Mouse (Mus musculus) heart, adult 2 months (tissue): ENCODE data around the gene Pgap3. TPM values are rescaled to one million over a fixed set of nuclear protein-coding genes. Genes with fewer than 3 reads are reported as not detected.

Experiments
- DNase-seq, 2 experiments: peaks; one replicate each; pipeline ENCODE4 v3.0.0; 2021
- H3K27ac ChIP-seq: fragments of 200-600 bp; 2 replicates; pipeline ENCODE4 v1.8.1; 2022
- H3K27me3 ChIP-seq: fragments of 200-500 bp; 2 replicates; pipeline ENCODE4 v1.6.1; 2012; ENCODE audit warnings: mild to moderate bottlenecking, low read length, inconsistent platforms, mixed read lengths; ENCODE audit not compliant: control insufficient read depth, insufficient read depth
- H3K36me3 ChIP-seq: fragments of 200-500 bp; 2 replicates; pipeline ENCODE4 v1.6.1; 2012; ENCODE audit warnings: low read length, inconsistent platforms; ENCODE audit not compliant: control insufficient read depth, insufficient read depth
- H3K4me1 ChIP-seq: fragments of 200-500 bp; 2 replicates; pipeline ENCODE4 v1.6.1; 2011; ENCODE audit warnings: low read length; ENCODE audit not compliant: control insufficient read depth, insufficient read depth
- H3K4me3 ChIP-seq: fragments of 200-600 bp; 2 replicates; pipeline ENCODE4 v1.8.1; 2022
- H3K79me2 ChIP-seq: fragments of 200-500 bp; replicated peaks from 2 replicates; pipeline ENCODE4 v1.6.1; 2012; ENCODE audit warnings: mild to moderate bottlenecking, inconsistent platforms, low read length, moderate library complexity, mixed read lengths; ENCODE audit not compliant: control insufficient read depth, insufficient read depth
- H3K9ac ChIP-seq: fragments of 200-500 bp; 2 replicates; pipeline ENCODE4 v1.6.1; 2012; ENCODE audit warnings: low read depth, mild to moderate bottlenecking, control low read depth, inconsistent platforms, low read length, mixed read lengths
- CTCF ChIP-seq: fragments of 200-600 bp; IDR thresholded peaks from 2 replicates; pipeline ENCODE4 v1.8.1; 2022; ENCODE audit warnings: antibody characterized with exemption, mild to moderate bottlenecking, moderate library complexity
- EP300 ChIP-seq: fragments of 200-500 bp; IDR thresholded peaks from 2 replicates; pipeline ENCODE4 v1.6.1; 2011; ENCODE audit warnings: low read depth, low read length, control low read depth; ENCODE audit not compliant: insufficient read depth
- POLR2A ChIP-seq: fragments of 200-500 bp; IDR thresholded peaks from 2 replicates; pipeline ENCODE4 v1.6.1; 2011; ENCODE audit warnings: mild to moderate bottlenecking, low read depth, low read length, control low read depth; ENCODE audit not compliant: insufficient read depth
- whole genome bisulfite sequencing: fragments of 180-500 bp; shearing (Covaris S2); methylation state at CpG from one replicate; pipeline ENCODE4 v1.1.7; 2018; 5-methylcytosine and 5-hydroxymethylcytosine counted together
- intact Hi-C: fragments of 180-260 bp; cut with DNase I; formaldehyde crosslinking; loops from one replicate; pipeline ENCODE4 v1.15.1; 2025
- polyA plus RNA-seq: library from polyadenylated mRNA; depleted of rRNA; stranded (reverse); fragments of >200 nt; gene quantifications from 2 replicates; pipeline ENCODE4 v1.2.3, GENCODE M21; 2012
- total RNA-seq, 2 experiments: library from RNA; stranded (reverse); gene quantifications; 2 replicates each; pipeline ENCODE4 v1.2.3; 2021

Gene Pgap3
- total and polyA plus RNA-seq, 3 experiments: 7.7 to 18.8 (median 8.5) TPM

- 31% methylated on average over 9 of the region's 9 CpGs for WGBS
- DNase-seq: no peak
- Histone ChIP-seq H3K79me2 (no peaks in the 10 kb centered on the region), H3K27ac (no peak overlapping the region), H3K36me3 (no peaks in the 10 kb centered on the region), H3K9ac (no peak overlapping the region), H3K4me1 (no peaks in the 10 kb centered on the region; the same call in 1 of the 2 replicates), H3K4me3 (no peak overlapping the region), H3K27me3 (peaks cover 8% of the 10 kb centered on the region)
- TF ChIP-seq EP300 (no peak), POLR2A (no peak), CTCF (no peak)
- intact Hi-C loops: no loop called here
Observed at GRCm38 (mm10) chr11:98346168-98346567, 54.1 kb downstream of the Pgap3 start.

- TF ChIP-seq EP300 (0 out of 2 replicates have a peak, but pooled peaks have one; percentile 15), POLR2A (no peak), CTCF (peak; percentile 88)
- intact Hi-C loops: no loop called here
- peak; percentile 70 to 86 for DNase-seq
- 1% methylated on average over 14 of the region's 14 CpGs for WGBS
- H3K9ac ChIP-seq: no peak overlapping the region
- no peak overlapping the region for H3K4me3 ChIP-seq
- H3K79me2 ChIP-seq: no peaks in the 10 kb centered on the region
- peaks cover 8% of the 10 kb centered on the region for H3K27me3 ChIP-seq
- no peaks in the 10 kb centered on the region; the same call in 1 of the 2 replicates for H3K4me1 ChIP-seq
- no peaks in the 10 kb centered on the region for H3K36me3 ChIP-seq
- no peak overlapping the region for H3K27ac ChIP-seq
Observed at GRCm38 (mm10) chr11:98345253-98345652, 55.0 kb downstream of the Pgap3 start.

DNA sequence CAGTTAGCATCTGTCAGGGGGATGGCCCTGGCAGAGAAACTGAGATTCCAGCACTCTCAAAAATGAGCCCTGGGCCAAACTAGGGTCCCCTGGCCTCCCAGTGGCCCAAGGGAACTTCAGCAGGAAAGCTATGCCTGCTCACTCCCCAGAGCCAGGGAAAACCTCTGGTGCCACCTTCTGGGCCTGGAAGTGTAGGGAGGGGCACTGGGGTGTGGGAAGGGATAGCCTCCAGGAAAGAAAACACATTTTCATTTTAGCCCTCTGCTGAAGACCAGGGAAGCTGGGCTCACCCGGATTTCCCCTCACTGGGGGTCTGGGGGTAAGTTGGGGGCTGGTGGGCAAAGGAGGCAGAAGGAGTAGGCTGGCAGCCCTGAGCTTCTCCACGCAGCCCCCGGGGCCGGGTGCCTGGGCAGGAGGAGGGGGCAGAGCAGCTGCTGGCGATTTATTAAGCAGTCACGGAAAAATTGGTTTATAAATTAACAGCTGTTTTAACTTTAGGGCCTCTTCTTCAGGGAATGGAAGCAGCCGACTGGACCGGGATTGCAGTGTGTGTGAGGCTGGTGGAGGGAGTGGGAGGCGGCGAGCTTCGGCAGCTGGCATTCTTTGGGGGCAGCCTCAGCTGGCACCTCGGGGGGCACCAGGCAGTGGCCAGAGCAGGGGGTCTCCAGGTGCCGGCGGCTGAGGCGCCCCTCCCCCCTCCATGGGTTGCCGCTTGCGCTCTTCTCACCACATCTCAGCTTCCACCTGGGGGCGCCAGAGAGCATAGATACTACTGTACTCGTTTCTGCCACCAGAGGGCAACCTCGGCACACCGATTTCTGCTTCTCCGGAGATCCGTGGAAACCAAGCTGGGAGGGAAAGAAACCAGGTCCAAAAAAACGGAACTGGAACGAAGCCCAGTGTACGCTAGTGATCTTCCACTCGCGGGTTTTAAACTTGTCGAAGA is 58.0 kb downstream of the Pgap3 start:
- Histone ChIP-seq H3K4me3 (peak overlapping the region; percentile 25; the same call in 1 of the 2 replicates), H3K36me3 (no peaks in the 10 kb centered on the region), H3K4me1 (no peaks in the 10 kb centered on the region; the same call in 1 of the 2 replicates), H3K79me2 (no peaks in the 10 kb centered on the region), H3K9ac (no peak overlapping the region), H3K27me3 (no peaks in the 10 kb centered on the region; the same call in 1 of the 2 replicates), H3K27ac (no peak overlapping the region)
- TF ChIP-seq CTCF: no peak; the same call in 1 of the 2 replicates
- TF ChIP-seq EP300: peak; percentile 98
- peak; percentile 22; the same call in 1 of the 2 replicates for TF ChIP-seq POLR2A
- intact Hi-C loops: loop anchor here (1.0 to 5.0 kb wide), 6 partner anchors 31 to 255 kb away; partner anchors contain the start of gene Lrrc3c
- 3% methylated on average over 29 of the region's 29 CpGs for WGBS
- peak; percentile 91 to 98 for DNase-seq

DNA sequence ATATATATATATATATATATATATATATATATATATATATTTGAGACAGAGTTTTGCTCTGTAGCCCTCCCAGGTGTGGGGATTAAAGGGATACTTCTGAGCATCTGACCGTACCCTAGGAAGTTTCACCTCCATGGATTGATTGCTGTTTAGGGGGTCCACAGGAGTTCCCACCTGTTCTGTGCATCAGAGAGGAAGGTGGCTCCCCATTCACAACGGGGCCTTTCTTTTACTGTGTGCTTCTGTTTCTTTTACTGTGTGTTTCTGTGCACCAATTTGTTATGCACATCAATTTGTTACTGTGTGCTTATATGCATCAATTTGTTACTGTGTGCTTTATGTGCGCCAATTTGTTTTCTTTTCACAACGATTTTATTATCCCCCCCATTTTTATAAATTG is 59.1 kb downstream of the Pgap3 start:
- H3K4me3 ChIP-seq: no peak overlapping the region
- intact Hi-C loops: loop anchor here (5.0 kb wide), 1 partner anchor 256 kb away; the partner anchor contains the start of gene Lrrc3c
- H3K9ac ChIP-seq: no peak overlapping the region
- WGBS: 75% methylated on average over 4 of the region's 4 CpGs
- no peaks in the 10 kb centered on the region for H3K36me3 ChIP-seq
- no peak for DNase-seq
- H3K4me1 ChIP-seq: no peaks in the 10 kb centered on the region; the same call in 1 of the 2 replicates
- H3K27me3 ChIP-seq: no peaks in the 10 kb centered on the region; the same call in 1 of the 2 replicates
- no peak overlapping the region for H3K27ac ChIP-seq
- TF ChIP-seq POLR2A: no peak
- TF ChIP-seq EP300: no peak
- no peak for TF ChIP-seq CTCF
- no peaks in the 10 kb centered on the region for H3K79me2 ChIP-seq

DNA sequence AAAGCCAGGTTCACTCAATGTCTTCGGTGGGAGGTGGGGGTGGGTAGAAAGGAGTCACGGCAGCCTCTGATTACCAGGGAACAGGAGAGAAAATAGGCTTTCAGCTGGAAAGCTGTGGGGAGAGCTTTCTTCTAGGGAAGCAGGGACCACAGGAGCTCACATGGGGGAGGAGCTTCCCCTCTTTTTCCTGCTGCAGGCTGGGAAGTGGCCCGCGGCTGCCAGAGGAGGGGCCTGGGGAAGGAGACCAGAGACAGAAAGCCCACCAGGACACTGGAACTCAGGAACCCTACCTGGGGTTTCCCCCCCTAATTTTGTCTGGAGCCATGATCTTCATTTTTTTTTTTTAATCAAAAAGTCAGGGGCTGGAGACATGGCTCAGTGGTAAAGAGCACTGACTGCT is 59.7 kb downstream of the Pgap3 start:
- Histone ChIP-seq H3K9ac (no peak overlapping the region), H3K27me3 (peaks cover 2% of the 10 kb centered on the region; the same call in 1 of the 2 replicates), H3K36me3 (no peaks in the 10 kb centered on the region), H3K79me2 (no peaks in the 10 kb centered on the region), H3K27ac (no peak overlapping the region), H3K4me3 (no peak overlapping the region), H3K4me1 (no peaks in the 10 kb centered on the region; the same call in 1 of the 2 replicates)
- no peak for DNase-seq
- TF ChIP-seq EP300 (no peak), CTCF (no peak), POLR2A (no peak)
- WGBS: 23% methylated on average over 4 of the region's 4 CpGs
- intact Hi-C loops: loop anchor here (5.0 kb wide), 1 partner anchor 257 kb away; the partner anchor contains the start of gene Lrrc3c
